Mouse (Mus musculus) embryonic facial prominence, embryonic 14.5 days (tissue): ENCODE results near the gene Psmg4. TPM values are rescaled to one million over a fixed set of nuclear protein-coding genes. Genes with fewer than 3 reads are reported as not detected.

Experiments used
- ATAC-seq: fragments of 200-750 bp; cut with Nextera tagmentation; 2 replicates; pipeline ENCODE4 v1.8.0; 2017; ENCODE audit warnings: low read depth, moderate number of reproducible peaks, moderate TSS enrichment
- DNase-seq: peaks from one replicate; pipeline ENCODE4 v3.0.0-alpha.2; 2015; ENCODE audit warnings: low spot score
- H3K27ac ChIP-seq: fragments of 300-500 bp; sonication (generic); replicated peaks from 2 replicates; pipeline ENCODE4 v1.5.1; 2014; ENCODE audit warnings: low read depth, mild to moderate bottlenecking, low read length, moderate library complexity
- H3K27me3 ChIP-seq: fragments of 300-500 bp; sonication (generic); replicated peaks from 2 replicates; pipeline ENCODE4 v1.6.1; 2014; ENCODE audit warnings: low read length; ENCODE audit not compliant: control insufficient read depth, insufficient read depth
- H3K36me3 ChIP-seq: fragments of 300-500 bp; sonication (generic); 2 replicates; pipeline ENCODE4 v1.6.1; 2014; ENCODE audit warnings: low read length, mixed read lengths; ENCODE audit not compliant: control insufficient read depth, insufficient read depth
- H3K4me1 ChIP-seq: fragments of 300-500 bp; sonication (generic); 2 replicates; pipeline ENCODE4 v1.6.1; 2014; ENCODE audit warnings: antibody characterized with exemption, low read length; ENCODE audit not compliant: control insufficient read depth, insufficient read depth
- H3K4me2 ChIP-seq: fragments of 300-500 bp; sonication (generic); 2 replicates; pipeline ENCODE4 v1.6.1; 2014; ENCODE audit warnings: low read depth, mild to moderate bottlenecking, low read length, moderate library complexity, mixed read lengths
- H3K4me3 ChIP-seq: fragments of 300-500 bp; sonication (generic); 2 replicates; pipeline ENCODE4 v1.5.1; 2014; ENCODE audit warnings: low read depth, mild to moderate bottlenecking, low read length
- H3K9ac ChIP-seq: fragments of 300-500 bp; sonication (generic); 2 replicates; pipeline ENCODE4 v1.6.1; 2014; ENCODE audit warnings: low read depth, mild to moderate bottlenecking, low read length, moderate library complexity, mixed read lengths
- H3K9me3 ChIP-seq: fragments of 300-500 bp; sonication (generic); 2 replicates; pipeline ENCODE4 v1.6.1; 2016; ENCODE audit warnings: low read length; ENCODE audit not compliant: control insufficient read depth
- WGBS: fragments of 180-500 bp; shearing (Covaris S2); extraction: QIAGEN DNeasy Blood & Tissue Kit; methylation state at CpG from one replicate; pipeline ENCODE4 v1.1.7; 2014; 5-methylcytosine and 5-hydroxymethylcytosine counted together
- polyA plus RNA-seq: library from polyadenylated mRNA; unstranded; fragments of >200 nt; fragmentation: Nextera tagmentation; extraction: Ambion mirVana; gene quantifications from 2 replicates; pipeline ENCODE4 v1.2.1, GENCODE M21; 2014

Gene Psmg4
- 76.0 and 76.5 TPM in 2 replicates for polyA plus RNA-seq

- peak; percentile 97 for ATAC-seq
- Histone ChIP-seq H3K4me1 (peaks cover 4% of the 10 kb centered on the region; the same call in 1 of the 2 replicates), H3K4me2 (peak within 1 kb of the TSS; percentile 82), H3K4me3 (peak within 1 kb of the TSS; percentile 72), H3K36me3 (peaks cover 10% of the 10 kb centered on the region; the same call in 1 of the 2 replicates), H3K27ac (peak within 1 kb of the TSS; percentile 94), H3K27me3 (no peaks in the 10 kb centered on the region), H3K9me3 (no peaks in the 10 kb centered on the region; the same call in 1 of the 2 replicates), H3K9ac (peak within 1 kb of the TSS; percentile 81)
- DNase-seq, result peak; percentile 95
- WGBS, result 3% methylated on average over 33 of the region's 44 CpGs
These were observed at the start of gene Psmg4 for GRCm38 (mm10) chr13:34162491-34163303. Gene Psmg4, plus strand, starts transcription at chr13:34162964.

DNA sequence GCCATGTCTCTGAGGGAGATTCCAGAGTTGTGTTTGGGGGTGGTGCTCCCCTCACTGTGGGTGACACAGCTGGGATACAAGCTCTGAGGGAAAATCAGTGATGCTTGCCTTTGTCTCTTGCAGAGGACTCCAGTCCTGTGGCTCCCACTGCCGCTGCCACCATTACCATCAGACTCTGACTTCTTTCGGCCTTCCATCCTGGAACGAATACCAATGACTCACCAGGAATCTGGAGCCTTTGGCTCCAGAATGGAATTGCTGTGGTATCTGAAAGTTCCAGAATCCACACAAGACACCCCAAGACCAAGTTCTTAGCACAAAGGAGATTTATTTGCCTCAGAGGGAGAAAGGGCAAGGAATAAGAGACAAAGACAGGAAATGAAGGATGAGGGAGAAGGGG lies 49.7 kb upstream of the Psmg4 start:
- no peak for DNase-seq

DNA sequence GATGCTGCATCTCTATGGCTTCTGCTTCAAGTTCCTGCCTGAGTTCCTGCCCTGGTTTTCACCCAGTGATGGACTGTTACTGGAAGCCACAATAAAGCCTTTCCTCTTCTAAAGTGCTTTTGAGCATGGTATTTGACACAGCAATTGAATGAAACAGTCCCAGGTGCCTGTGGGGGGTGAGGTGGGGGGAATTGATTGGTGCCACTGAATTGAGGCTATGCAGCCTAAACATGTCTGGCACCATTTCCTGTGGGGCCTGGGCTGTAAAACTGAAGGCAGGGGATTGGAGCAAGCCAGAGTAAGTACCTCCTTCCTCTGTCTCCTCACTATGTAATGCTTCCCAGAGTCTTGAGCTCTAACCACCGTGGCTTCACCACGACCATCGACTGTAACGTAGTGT lies 48.1 kb upstream of the Psmg4 start:
- Histone ChIP-seq H3K36me3 (no peaks in the 10 kb centered on the region), H3K27ac (no peak overlapping the region), H3K9me3 (no peaks in the 10 kb centered on the region), H3K9ac (no peak overlapping the region), H3K4me1 (no peaks in the 10 kb centered on the region), H3K4me3 (no peak overlapping the region), H3K4me2 (no peak overlapping the region), H3K27me3 (no peaks in the 10 kb centered on the region)
- ATAC-seq, result no peak
- 69% methylated on average over 4 of the region's 4 CpGs for WGBS
- DNase-seq, result no peak

More for the DNA sequence above, 49.7 kb upstream of the Psmg4 start:
- Histone ChIP-seq H3K9ac (no peak overlapping the region), H3K4me2 (no peak overlapping the region), H3K4me3 (no peak overlapping the region), H3K27ac (no peak overlapping the region), H3K4me1 (no peaks in the 10 kb centered on the region), H3K9me3 (no peaks in the 10 kb centered on the region), H3K36me3 (no peaks in the 10 kb centered on the region), H3K27me3 (no peaks in the 10 kb centered on the region)
- WGBS, result 88% methylated on average over 3 of the region's 3 CpGs
- no peak for ATAC-seq

DNA sequence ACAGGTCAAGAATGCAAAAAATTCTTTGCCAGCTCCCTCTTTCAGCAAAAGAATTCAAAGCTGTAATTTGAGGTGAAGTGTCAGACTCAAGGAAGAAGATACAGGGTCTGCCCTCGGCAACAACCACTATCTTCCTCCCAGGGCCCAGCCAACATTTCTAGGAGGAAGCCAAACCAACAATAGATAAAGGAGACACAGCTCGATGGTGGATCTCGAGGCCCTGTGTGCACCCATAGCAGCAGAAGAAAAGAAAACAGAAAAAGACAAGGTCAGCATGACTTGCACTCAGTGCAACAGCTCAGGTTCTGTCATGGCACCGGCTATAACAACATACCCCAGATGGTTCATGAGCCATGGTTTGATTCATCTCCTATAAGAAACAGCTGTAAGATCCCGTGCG lies 46.3 kb upstream of the Psmg4 start:
- ATAC-seq, result no peak
- H3K4me1 ChIP-seq, result no peaks in the 10 kb centered on the region
- H3K27me3 ChIP-seq, result no peaks in the 10 kb centered on the region
- H3K36me3 ChIP-seq, result no peaks in the 10 kb centered on the region
- no peak overlapping the region for H3K4me2 ChIP-seq
- H3K27ac ChIP-seq, result no peak overlapping the region
- no peak overlapping the region for H3K9ac ChIP-seq
- DNase-seq, result no peak
- 57% methylated on average over 6 of the region's 6 CpGs for WGBS
- H3K9me3 ChIP-seq, result no peaks in the 10 kb centered on the region
- H3K4me3 ChIP-seq, result no peak overlapping the region

GRCm38 (mm10) chr13:34118816-34119215 lies 43.9 kb upstream of the Psmg4 start:
- DNase-seq (no peak), ATAC-seq (no peak)
- H3K4me2 ChIP-seq, result no peak overlapping the region
- H3K4me1 ChIP-seq, result no peaks in the 10 kb centered on the region
- H3K27me3 ChIP-seq, result no peaks in the 10 kb centered on the region
- WGBS, result 73% methylated on average over 4 of the region's 4 CpGs
- no peak overlapping the region for H3K9ac ChIP-seq
- no peaks in the 10 kb centered on the region for H3K9me3 ChIP-seq
- H3K36me3 ChIP-seq, result peaks cover 10% of the 10 kb centered on the region; the same call in 1 of the 2 replicates
- no peak overlapping the region for H3K4me3 ChIP-seq
- H3K27ac ChIP-seq, result no peak overlapping the region

- 61% methylated on average over 4 of the region's 4 CpGs for WGBS
- no peaks in the 10 kb centered on the region for H3K9me3 ChIP-seq
- no peak overlapping the region for H3K4me3 ChIP-seq
- ATAC-seq, result no peak
- no peak overlapping the region for H3K27ac ChIP-seq
- H3K4me2 ChIP-seq, result no peak overlapping the region
- H3K36me3 ChIP-seq, result peaks cover 14% of the 10 kb centered on the region; the same call in 1 of the 2 replicates
- DNase-seq, result no peak
- no peaks in the 10 kb centered on the region for H3K27me3 ChIP-seq
- no peaks in the 10 kb centered on the region for H3K4me1 ChIP-seq
- no peak overlapping the region for H3K9ac ChIP-seq
These were observed 43.4 kb upstream of the Psmg4 start for GRCm38 (mm10) chr13:34119406-34119805.

DNA sequence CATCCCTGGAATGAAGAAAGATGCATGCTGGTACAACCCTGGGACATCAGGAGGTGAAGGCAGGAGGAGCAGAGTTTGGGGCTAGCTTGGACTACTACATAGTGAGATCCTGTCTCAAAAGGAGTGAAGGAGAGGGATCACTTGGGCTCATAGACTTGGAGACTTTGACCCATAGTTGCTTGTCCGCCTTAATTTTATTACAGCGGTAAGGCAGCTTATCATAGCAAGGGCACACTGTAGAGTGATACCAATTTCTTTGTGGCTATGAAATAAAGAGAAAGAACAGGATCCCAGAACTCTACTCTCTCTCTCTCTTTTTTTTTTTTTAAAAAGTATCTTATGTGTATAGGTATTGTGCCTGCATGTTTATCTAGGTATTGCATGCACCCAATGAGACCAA lies 42.2 kb upstream of the Psmg4 start:
- no peak overlapping the region for H3K27ac ChIP-seq
- peaks cover 23% of the 10 kb centered on the region; the same call in 1 of the 2 replicates for H3K36me3 ChIP-seq
- ATAC-seq (no peak), DNase-seq (no peak)
- H3K27me3 ChIP-seq, result no peaks in the 10 kb centered on the region
- no peak overlapping the region for H3K4me2 ChIP-seq
- H3K4me3 ChIP-seq, result no peak overlapping the region
- no peaks in the 10 kb centered on the region for H3K4me1 ChIP-seq
- WGBS, result 97% methylated on average over 2 of the region's 2 CpGs
- no peak overlapping the region for H3K9ac ChIP-seq
- no peaks in the 10 kb centered on the region for H3K9me3 ChIP-seq

- Histone ChIP-seq H3K27me3 (no peaks in the 10 kb centered on the region), H3K36me3 (peaks cover 27% of the 10 kb centered on the region; the same call in 1 of the 2 replicates), H3K4me1 (peaks cover 10% of the 10 kb centered on the region; the same call in 1 of the 2 replicates), H3K4me2 (peak overlapping the region; percentile 33; the same call in 1 of the 2 replicates), H3K4me3 (no peak overlapping the region), H3K9me3 (no peaks in the 10 kb centered on the region), H3K9ac (no peak overlapping the region), H3K27ac (no peak overlapping the region)
- DNase-seq, result no peak
- ATAC-seq, result no peak
- 71% methylated on average over 4 of the region's 4 CpGs for WGBS
These were observed 37.1 kb upstream of the Psmg4 start for GRCm38 (mm10) chr13:34125711-34126110.
